Mouse (Mus musculus): ENCODE results near the gene Slc39a5. TPM values are rescaled to one million over a fixed set of nuclear protein-coding genes. Genes with fewer than 3 reads are reported as not detected.

The Slc39a5 gene
- polyA plus RNA-seq, 1 experiment from 2014 or later, result 23.0 TPM

DNA sequence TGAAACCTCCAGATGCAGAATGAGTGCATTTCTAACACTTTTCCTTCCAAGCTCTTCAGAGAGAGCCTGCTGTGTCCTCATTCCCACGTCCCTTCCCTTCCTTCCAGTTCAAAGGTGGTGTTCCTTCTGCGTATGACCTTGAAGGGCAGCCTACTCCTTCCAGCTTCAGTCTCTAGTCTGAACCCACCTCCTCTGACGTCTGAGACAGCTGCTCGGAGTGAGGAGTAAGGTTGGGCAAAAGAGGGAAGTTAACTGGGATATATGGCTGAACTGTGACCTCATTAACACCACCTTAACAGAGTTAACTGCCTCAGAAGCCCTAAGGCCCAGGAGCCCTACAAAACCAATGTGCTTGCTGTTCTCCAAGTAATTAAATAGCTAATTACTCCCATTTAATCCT, 30.4 kb downstream of the Slc39a5 start:
- peaks cover 6% of the 10 kb centered on the region for H3K36me3 ChIP-seq
- no peak overlapping the region for H3K9ac ChIP-seq
- H3K4me1 ChIP-seq, result peaks cover 50% of the 10 kb centered on the region
- H3K4me3 ChIP-seq, result no peak overlapping the region
- no peak overlapping the region for H3K4me2 ChIP-seq
- H3K27ac ChIP-seq, result no peak overlapping the region
- H3K27me3 ChIP-seq (replicated peaks), result no peaks in the 10 kb centered on the region
- H3K9me3 ChIP-seq (replicated peaks), result no peaks in the 10 kb centered on the region
- 52% methylated on average over 4 of the region's 4 CpGs for WGBS (ENCODE audit: insufficient replicate concordance)
- no peak for ATAC-seq

DNA sequence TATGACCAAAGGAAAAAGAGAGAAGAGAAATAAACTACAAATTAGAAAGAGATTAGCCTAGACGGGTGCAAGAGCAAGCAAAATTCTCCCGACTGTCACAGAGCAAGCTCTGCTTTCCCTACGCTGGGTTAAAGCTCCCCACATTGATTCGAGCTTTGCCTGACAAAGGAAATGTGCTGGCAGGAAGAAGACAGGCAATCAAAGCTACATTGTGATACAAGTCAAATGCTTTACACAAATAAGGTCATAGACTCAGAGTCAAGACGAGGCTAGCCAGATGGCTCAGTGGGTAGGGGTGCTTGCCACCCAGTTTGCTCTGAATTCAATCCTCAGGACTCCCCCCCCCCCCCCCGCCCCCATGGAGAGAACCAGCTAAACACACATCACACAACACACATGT, 31.0 kb downstream of the Slc39a5 start:
- 70% methylated on average over 5 of the region's 6 CpGs for WGBS (ENCODE audit: insufficient replicate concordance)
- H3K4me1 ChIP-seq, result peaks cover 48% of the 10 kb centered on the region
- no peaks in the 10 kb centered on the region for H3K9me3 ChIP-seq (replicated peaks)
- 0 out of 2 replicates have a peak overlapping the region, but pooled peaks have one; percentile 96 for H3K4me2 ChIP-seq
- H3K27me3 ChIP-seq (replicated peaks), result no peaks in the 10 kb centered on the region
- no peak for ATAC-seq
- H3K27ac ChIP-seq, result no peak overlapping the region
- no peak overlapping the region for H3K4me3 ChIP-seq
- H3K9ac ChIP-seq, result no peak overlapping the region
- H3K36me3 ChIP-seq, result peaks cover 11% of the 10 kb centered on the region

DNA sequence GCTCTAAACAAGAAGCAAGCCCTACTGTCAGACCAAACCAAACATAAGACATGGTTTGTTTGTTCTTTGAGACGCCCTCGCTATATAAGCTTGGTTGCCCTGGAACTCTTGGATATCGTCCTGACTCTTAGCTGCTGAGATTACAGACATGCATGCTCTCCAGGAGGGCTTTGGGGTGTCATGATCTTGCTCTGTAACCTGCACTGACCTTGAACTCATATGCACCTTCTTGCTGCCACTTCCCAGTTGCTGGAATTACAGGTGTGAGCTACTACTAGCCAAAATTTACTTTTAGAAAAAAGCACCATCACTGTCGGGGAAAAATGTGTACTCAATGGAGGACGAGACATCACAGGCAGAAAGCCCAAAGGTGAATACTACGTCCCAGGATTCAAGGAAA, 31.4 kb downstream of the Slc39a5 start:
- Histone ChIP-seq H3K36me3 (peaks cover 15% of the 10 kb centered on the region), H3K9me3 (replicated peaks) (no peaks in the 10 kb centered on the region), H3K4me2 (peak overlapping the region; percentile 96), H3K4me3 (peak overlapping the region; percentile 76), H3K9ac (peak overlapping the region; percentile 81), H3K27ac (peak overlapping the region; percentile 90), H3K27me3 (replicated peaks) (no peaks in the 10 kb centered on the region), H3K4me1 (peaks cover 48% of the 10 kb centered on the region)
- WGBS (ENCODE audit: insufficient replicate concordance), result 72% methylated on average over 6 of the region's 6 CpGs
- ATAC-seq, result no peak

DNA sequence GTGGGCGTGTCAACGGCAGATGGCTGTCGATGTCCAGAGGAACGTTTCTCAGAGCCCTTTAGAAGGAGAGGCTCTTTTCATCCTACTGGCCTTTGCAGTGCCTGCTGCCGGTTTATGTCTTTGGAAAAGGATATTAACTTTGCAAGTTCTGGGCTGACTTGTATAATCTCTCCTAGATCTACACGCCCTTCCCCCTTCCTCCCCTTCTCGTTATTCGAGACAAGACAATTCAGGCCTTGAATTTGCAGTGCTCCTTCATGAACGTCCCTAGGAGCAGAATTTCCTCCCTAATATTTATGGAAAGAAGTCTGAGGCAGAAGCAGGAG, 31.8 kb downstream of the Slc39a5 start:
- ATAC-seq, result no peak
- peak overlapping the region; percentile 81 for H3K9ac ChIP-seq
- peaks cover 19% of the 10 kb centered on the region for H3K36me3 ChIP-seq
- H3K9me3 ChIP-seq (replicated peaks), result no peaks in the 10 kb centered on the region
- no peaks in the 10 kb centered on the region for H3K27me3 ChIP-seq (replicated peaks)
- WGBS (ENCODE audit: insufficient replicate concordance), result 7% methylated on average over 9 of the region's 9 CpGs
- H3K4me1 ChIP-seq, result peaks cover 48% of the 10 kb centered on the region
- peak overlapping the region; percentile 76 for H3K4me3 ChIP-seq
- peak overlapping the region; percentile 96 for H3K4me2 ChIP-seq
- peak overlapping the region; percentile 90 for H3K27ac ChIP-seq

DNA sequence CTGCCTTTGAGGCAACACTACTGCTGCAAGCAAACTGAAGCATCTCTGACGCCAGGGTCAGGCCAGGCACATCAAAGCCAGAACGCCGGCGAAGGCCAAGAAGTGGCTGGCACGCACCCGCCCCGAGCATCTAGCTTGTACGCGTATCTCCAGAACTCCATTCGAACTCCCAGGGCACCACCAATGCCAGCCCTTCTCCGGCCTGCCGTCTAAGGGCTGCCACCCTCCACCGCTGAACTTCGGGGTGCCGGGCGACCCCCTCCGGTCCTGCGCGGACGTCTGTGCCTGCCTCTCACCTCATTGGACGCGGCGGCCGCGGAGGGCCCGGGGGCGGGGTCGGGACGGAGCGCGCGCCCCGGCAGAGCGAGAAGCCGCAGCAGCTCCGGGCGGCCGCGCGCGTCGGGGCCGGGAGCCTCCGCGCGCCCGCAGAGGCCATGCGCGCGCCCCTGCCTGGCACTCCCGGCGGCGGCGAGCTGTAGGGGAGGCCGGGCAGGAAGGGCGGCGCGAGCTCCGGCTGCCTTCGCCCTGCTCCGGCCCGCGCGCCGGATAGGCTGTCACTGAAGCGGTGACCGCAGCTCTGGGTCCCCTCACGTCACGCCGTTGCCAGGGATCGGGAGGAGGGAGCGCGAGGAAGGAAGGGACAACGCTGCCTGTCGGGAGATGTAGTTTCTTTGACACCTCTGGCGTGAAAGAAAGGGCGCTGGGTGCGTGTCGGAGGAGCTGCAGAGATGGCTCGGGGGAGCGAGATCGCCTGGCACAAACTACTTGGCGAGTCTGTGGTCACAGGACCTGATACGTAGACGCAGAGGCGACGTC, 32.4 kb downstream of the Slc39a5 start, which contains the start of gene Coq10a:
Coq10a (minus strand) TSS at position 596 of the 816 bp plus-strand sequence.
- Histone ChIP-seq H3K4me3 (peak within 1 kb of the TSS; percentile 76), H3K4me1 (peaks cover 47% of the 10 kb centered on the region), H3K9me3 (replicated peaks) (no peaks in the 10 kb centered on the region), H3K4me2 (peak within 1 kb of the TSS; percentile 96), H3K27me3 (replicated peaks) (no peaks in the 10 kb centered on the region), H3K9ac (peak within 1 kb of the TSS; percentile 81), H3K27ac (peak within 1 kb of the TSS; percentile 90), H3K36me3 (peaks cover 24% of the 10 kb centered on the region)
- ATAC-seq, result peak; percentile 89
- 2% methylated on average over 86 of the region's 87 CpGs for WGBS (ENCODE audit: insufficient replicate concordance)

DNA sequence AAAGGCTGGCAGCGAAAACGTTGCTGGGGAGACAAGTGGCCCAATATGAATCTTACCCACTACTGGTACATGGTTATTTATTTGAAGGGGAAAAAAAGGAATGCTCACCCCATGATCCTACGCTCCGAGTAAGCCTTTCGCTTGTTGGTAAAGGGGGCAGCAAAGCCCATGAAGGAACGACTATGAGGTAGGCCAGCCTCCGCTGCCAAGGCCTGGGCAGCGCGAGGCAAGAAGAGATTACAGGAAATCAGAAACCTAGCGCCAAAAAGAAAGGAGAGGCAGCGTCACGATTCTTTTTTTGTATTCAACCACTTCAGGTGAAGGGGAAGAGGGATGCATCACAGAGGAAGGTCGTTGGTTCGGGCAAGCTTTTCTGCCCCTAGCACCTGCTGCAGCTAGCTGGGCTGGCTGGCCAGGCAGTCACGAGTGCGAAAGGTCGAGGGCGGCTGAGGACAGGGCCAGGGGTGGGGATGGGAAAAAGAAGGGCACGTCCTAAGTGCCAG, 33.1 kb downstream of the Slc39a5 start:
- 23% methylated on average over 19 of the region's 19 CpGs for WGBS (ENCODE audit: insufficient replicate concordance)
- peaks cover 40% of the 10 kb centered on the region for H3K4me1 ChIP-seq
- ATAC-seq, result no peak
- H3K9ac ChIP-seq, result peak overlapping the region; percentile 81
- peak overlapping the region; percentile 96 for H3K4me2 ChIP-seq
- peaks cover 30% of the 10 kb centered on the region for H3K36me3 ChIP-seq
- peak overlapping the region; percentile 90 for H3K27ac ChIP-seq
- H3K27me3 ChIP-seq (replicated peaks), result no peaks in the 10 kb centered on the region
- no peaks in the 10 kb centered on the region for H3K9me3 ChIP-seq (replicated peaks)
- H3K4me3 ChIP-seq, result peak overlapping the region; percentile 76

DNA sequence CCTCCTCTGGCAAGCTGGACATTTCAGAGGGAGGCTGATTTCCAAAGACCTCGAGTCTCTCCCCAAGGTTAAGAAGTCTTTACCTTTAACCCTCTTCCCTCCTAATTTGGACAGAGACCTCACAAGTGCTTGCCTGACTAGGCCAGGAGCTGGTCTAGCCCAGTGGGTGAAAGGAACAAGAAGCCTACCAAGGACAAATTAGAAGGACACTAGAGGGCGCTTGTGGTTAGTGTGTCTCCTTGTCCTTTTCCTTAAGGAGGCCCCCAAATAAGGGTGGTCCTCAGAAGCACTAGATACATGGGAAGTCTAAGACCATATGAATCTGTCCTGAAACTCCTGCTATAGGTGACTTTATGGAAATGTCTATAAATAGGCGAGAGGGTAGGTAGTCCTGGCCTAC, 38.5 kb downstream of the Slc39a5 start:
- H3K4me2 ChIP-seq, result no peak overlapping the region
- H3K36me3 ChIP-seq, result peaks cover 84% of the 10 kb centered on the region
- no peak overlapping the region for H3K27ac ChIP-seq
- H3K9ac ChIP-seq, result no peak overlapping the region
- H3K27me3 ChIP-seq (replicated peaks), result no peaks in the 10 kb centered on the region
- no peak overlapping the region for H3K4me3 ChIP-seq
- 45% methylated on average over 3 of the region's 3 CpGs for WGBS (ENCODE audit: insufficient replicate concordance)
- ATAC-seq, result no peak
- no peaks in the 10 kb centered on the region for H3K9me3 ChIP-seq (replicated peaks)
- H3K4me1 ChIP-seq, result peaks cover 16% of the 10 kb centered on the region

DNA sequence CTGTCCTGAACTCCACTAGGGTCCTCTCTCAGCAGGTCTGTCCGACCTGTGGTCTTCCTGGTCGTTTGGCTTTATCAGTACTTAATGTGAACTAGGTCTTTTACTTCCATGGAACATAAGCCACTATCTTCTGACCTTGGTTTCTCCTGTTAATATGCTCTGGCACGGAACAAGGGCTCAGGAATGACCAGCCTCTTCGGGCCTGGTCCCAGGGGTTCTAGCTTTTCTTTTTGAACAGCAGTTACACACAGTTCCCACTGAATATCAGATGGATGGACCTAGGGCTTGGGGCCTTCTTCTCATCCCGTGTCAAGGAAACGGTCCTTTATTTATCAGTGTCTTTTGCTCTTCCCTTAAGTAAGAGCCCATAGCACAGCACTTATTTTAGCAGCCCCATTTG, 39.2 kb downstream of the Slc39a5 start:
- Histone ChIP-seq H3K4me1 (peaks cover 9% of the 10 kb centered on the region), H3K27ac (no peak overlapping the region), H3K4me2 (no peak overlapping the region), H3K4me3 (no peak overlapping the region), H3K9ac (no peak overlapping the region), H3K36me3 (peaks cover 92% of the 10 kb centered on the region), H3K9me3 (replicated peaks) (no peaks in the 10 kb centered on the region), H3K27me3 (replicated peaks) (no peaks in the 10 kb centered on the region)
- 82% methylated on average over 6 of the region's 6 CpGs for WGBS (ENCODE audit: insufficient replicate concordance)
- ATAC-seq, result no peak

DNA sequence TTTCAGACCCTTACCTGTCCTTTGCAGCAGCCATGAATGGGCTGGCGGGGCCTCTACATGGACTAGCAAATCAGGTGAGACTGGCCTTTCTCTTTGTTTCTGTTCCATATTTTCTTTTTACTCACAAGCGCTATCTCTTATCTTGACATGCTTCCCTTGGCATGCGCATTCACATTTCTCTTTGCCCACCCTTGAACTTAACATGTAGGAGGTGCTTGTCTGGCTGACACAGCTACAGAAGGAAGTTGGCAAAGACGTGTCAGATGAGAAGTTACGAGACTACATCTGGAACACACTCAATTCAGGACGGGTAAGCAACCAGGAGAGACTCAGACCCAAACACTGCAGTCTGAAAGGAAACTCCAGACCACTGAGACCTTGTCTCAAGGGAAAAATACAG, 41.8 kb downstream of the Slc39a5 start:
- ATAC-seq, result no peak
- peaks cover 98% of the 10 kb centered on the region for H3K36me3 ChIP-seq
- H3K9ac ChIP-seq, result no peak overlapping the region
- H3K4me3 ChIP-seq, result no peak overlapping the region
- 82% methylated on average over 6 of the region's 6 CpGs for WGBS (ENCODE audit: insufficient replicate concordance)
- no peaks in the 10 kb centered on the region for H3K9me3 ChIP-seq (replicated peaks)
- H3K27me3 ChIP-seq (replicated peaks), result no peaks in the 10 kb centered on the region
- no peak overlapping the region for H3K27ac ChIP-seq
- H3K4me1 ChIP-seq, result no peaks in the 10 kb centered on the region
- H3K4me2 ChIP-seq, result no peak overlapping the region

DNA sequence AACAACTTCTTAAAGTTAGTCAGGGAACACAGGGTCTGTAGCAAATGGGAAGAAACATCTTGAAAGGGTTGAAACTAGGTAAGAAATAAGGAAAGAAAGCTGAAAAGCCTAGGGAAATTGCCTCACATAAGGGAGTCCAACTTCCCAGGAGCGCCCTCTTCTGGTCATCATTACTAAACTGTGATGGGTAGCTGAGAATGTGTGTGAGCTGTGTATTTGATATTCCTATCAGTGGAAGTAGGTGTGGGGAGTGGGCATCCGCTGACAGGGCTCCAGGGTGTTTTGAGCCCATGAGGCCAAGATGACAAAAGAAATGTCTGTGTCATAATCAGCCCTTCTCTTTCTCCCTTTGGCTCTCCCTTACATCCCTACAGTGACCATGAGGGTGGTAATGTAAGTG, 42.2 kb downstream of the Slc39a5 start:
- Histone ChIP-seq H3K36me3 (peaks cover 98% of the 10 kb centered on the region), H3K4me2 (no peak overlapping the region), H3K4me1 (no peaks in the 10 kb centered on the region), H3K4me3 (no peak overlapping the region), H3K9ac (no peak overlapping the region), H3K9me3 (replicated peaks) (no peaks in the 10 kb centered on the region), H3K27ac (no peak overlapping the region), H3K27me3 (replicated peaks) (no peaks in the 10 kb centered on the region)
- WGBS (ENCODE audit: insufficient replicate concordance), result 52% methylated on average over 2 of the region's 2 CpGs
- peak; percentile 36; the same call in 1 of the 2 replicates for ATAC-seq

DNA sequence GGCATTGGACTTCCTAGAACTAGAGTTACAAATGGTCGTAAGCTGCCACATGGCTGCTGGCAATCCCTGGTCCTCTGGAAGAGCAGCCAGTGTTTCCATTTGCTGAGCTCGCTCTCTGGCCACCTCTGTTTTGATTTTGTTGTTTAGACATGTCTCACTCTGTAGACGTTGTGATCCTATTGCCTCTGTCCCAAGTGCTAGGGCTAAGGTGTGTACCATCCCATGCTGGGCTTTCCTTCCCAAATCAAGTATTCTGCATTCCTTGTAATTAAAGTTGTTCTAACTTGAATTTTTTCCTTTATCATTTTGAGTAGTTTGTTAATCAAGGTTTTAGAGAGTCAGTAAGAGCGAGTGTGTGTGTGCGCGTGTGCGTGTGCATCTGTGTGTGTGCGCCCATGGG, 53.5 kb downstream of the Slc39a5 start:
- H3K27ac ChIP-seq, result no peak overlapping the region; the same call in 1 of the 2 replicates
- H3K9me3 ChIP-seq (replicated peaks), result no peaks in the 10 kb centered on the region
- H3K4me3 ChIP-seq, result no peak overlapping the region
- H3K9ac ChIP-seq, result no peak overlapping the region
- peaks cover 47% of the 10 kb centered on the region for H3K4me1 ChIP-seq
- no peak for ATAC-seq
- no peak overlapping the region for H3K4me2 ChIP-seq
- H3K27me3 ChIP-seq (replicated peaks), result no peaks in the 10 kb centered on the region
- 90% methylated on average over 8 of the region's 8 CpGs for WGBS (ENCODE audit: insufficient replicate concordance)
- peaks cover 62% of the 10 kb centered on the region for H3K36me3 ChIP-seq
